Mouse (Mus musculus): ENCODE measurements around the gene Rapgef1.

- TF ChIP-seq GATA1 (IDR thresholded peaks at IDR 0.05; ENCODE audit: low read length) (no peak), TAL1 (IDR thresholded peaks at IDR 0.05; ENCODE audit: low read length) (no peak)
Observed at GRCm38 (mm10) chr2:29647808-29648207, 28.3 kb downstream of the Rapgef1 start.
